Mouse (Mus musculus) embryo, embryonic 11 days (tissue): Measurements from ENCODE around the gene Ing1.

Source experiments
- DNase-seq: peaks from one replicate; pipeline ENCODE4 v3.0.0-alpha.2; 2015

The Ing1 gene

DNA sequence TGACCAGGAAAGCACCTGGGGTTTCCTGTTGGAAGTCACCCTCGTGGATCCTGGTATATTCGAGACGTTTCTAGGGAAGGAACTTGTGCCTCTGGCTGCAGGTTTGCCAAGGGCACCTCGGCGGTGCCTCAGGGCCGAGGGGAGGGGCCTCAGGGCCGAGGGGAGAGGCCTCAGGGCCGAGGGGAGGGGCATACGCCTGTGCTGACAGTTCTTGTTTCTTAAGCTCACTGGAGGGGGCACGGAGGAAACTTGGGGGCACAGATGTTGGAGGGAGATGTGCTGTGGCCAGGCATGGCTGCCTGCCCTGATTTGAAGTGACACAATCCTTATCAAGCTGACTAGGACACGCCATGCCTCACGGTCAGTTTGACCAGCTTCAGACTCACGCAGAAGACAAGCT is 36.9 kb downstream of the Ing1 start:
- DNase-seq = peak; percentile 16

DNA sequence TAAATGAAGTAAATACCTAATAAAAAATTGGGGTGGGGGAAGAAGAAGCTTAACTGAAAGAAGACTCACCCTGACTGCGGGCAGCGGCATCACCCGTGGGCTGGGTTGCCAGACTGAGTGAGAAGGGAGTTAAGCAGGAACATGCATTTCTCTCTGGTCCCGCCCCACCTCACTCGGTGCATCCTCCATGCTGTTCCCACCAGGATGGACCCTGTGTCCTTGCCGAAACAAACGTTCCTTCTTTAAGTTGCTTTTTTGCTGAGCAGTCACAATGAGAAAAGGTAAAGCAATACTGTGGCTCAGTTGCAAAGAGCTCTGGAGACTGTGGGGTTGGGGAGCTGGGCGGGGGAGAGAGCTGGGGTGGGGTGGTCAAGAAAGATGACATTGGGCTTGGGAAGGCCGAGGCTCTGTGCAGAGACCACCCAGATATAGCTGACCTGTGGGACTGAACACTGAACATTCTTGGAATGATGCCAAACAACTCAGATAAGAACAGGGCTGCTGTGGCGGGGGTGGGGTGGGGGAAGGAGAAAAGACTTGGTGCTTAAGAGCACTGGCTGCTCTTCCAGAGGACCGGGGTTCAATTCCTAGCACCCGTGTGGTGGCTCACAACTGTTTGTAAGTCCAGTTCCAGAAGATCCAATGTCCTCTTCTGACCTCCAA is 38.0 kb downstream of the Ing1 start:
- no peak for DNase-seq

GRCm38 (mm10) chr8:11600301-11600951 is 45.1 kb downstream of the Ing1 start:
- no peak for DNase-seq

DNA sequence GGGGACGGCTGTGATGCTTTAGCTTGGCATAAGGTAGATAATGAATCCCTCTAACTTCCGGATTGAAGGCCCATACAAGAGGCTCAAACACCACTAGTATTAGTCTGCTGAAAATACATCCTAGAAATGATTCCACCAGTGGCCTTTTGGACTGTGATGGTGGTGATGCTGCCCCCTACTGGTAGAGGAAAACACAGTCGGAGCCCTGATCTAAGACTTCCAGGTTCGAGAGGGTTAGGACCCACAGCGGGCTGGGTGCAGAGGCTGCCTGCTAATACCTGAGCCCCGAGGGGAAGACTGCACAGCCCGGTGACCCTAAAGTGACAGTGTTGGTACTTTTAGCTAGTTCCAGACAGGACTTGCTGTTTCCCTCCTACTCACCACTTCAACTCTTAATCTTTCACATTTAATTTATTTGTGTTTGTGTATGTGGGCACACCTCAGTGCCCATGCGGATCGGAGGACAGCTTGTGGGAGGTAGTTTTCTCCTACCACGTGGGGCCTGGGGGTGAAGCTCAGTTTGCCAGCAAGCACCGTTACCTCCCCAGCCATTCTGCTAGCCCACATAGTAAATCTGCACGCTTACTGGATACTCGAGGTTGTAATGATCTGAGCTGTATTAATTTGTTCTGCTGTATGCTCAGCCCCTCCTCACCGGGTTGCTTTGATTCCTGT is 46.8 kb downstream of the Ing1 start:
- DNase-seq = peak; percentile 80

- no peak for DNase-seq
Measured at GRCm38 (mm10) chr8:11608848-11609247, 53.5 kb downstream of the Ing1 start.
